Mouse (Mus musculus): ENCODE data around the gene Htra2. TPM values are rescaled to one million over a fixed set of nuclear protein-coding genes. Genes with fewer than 3 reads are reported as not detected.

Htra2 gene
- polyA plus RNA-seq, 1 experiment from 2014 or later = 63.2 TPM

DNA sequence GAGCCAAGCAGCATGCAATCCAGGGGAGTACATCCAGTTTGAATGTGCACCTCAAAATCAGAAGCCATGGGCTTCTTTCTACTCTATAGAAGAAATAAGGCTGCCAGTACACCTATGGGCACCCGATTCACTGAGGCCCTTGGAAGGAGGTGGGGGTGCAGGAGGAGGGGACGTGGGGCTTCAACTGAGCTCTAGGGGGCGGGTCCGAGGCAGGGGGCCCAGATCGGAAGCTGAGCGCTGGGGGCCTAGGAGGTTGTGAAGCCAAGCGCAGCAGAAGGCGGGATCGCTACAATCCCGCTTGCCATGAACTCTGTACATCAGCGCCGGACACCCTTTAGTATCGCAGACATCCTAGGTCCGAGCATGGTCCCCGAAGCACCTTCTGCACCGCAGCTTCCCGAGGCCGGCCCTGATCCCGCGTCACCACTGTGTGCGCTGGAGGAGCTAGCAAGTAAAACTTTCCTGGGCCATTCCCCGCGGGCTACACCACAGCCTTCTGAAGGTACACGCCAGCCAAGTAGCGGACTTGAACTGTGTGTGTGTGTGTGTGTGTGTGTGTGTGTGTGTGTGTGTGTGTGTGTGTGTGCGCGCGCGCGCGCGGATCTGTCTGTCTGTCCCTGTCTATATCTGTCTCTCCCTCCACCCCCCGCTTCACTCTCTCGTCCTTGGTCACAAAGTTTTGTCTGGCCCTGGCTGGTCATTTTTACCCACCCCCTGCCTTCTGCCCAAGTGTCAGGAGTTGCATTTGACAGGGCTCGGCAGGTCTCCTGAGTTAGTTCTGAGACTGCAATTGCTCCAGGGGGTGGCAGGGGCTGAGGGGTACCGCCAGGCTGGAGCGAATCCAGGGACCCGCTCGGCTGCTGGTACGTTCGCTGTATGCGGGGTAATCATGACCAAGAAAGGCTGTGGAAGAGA lies 31.3 kb upstream of the Htra2 start, which contains the start of gene Lbx2:
Gene Lbx2, plus strand, starts transcription at position 247 of the 915 bp plus-strand sequence.
- H3K27me3 ChIP-seq = peaks cover 93% of the 10 kb centered on the region
- H3K36me3 ChIP-seq = peaks cover 9% of the 10 kb centered on the region
- ATAC-seq (ENCODE audit: low FRiP score, low read depth) = no peak
- WGBS = 1% methylated on average over 35 of the region's 42 CpGs
- H3K4me3 ChIP-seq = peak within 1 kb of the TSS; percentile 17; the same call in 1 of the 2 replicates
- H3K4me2 ChIP-seq (replicated peaks) = 0 out of 2 replicates have a peak within 1 kb of the TSS, but pooled peaks have one; percentile 15
- 0 out of 2 replicates have a peak, but pooled peaks cover 9% of the 10 kb centered on the region for H3K4me1 ChIP-seq
- peak within 1 kb of the TSS; percentile 2; the same call in 1 of the 2 replicates for H3K9ac ChIP-seq (replicated peaks)
- no peaks in the 10 kb centered on the region for H3K9me3 ChIP-seq
- H3K27ac ChIP-seq (replicated peaks) = no peak within 1 kb of the TSS

DNA sequence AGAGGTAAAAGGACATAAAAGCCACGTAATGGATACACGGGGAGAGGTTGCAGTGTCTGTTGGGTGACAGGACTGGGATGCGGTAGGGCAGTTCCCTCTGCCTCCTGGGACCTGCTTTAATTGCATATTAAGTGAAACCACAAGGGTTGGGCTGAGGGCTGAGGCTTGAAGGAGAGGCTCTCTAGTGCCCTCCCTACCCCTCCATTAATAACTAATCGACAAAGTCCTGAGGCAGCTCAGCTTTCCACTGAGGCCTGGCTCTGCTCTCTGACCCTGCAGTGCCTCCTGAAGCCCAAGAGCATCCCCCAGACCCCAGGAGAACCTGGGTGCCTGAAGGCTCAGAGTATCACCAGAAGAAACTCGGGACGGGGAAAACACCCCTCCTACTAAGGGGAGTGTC lies 29.4 kb upstream of the Htra2 start:
- Histone ChIP-seq H3K4me2 (replicated peaks) (no peak overlapping the region), H3K4me1 (0 out of 2 replicates have a peak, but pooled peaks cover 9% of the 10 kb centered on the region), H3K4me3 (no peak overlapping the region), H3K9ac (replicated peaks) (no peak overlapping the region), H3K27ac (replicated peaks) (no peak overlapping the region), H3K27me3 (peaks cover 76% of the 10 kb centered on the region), H3K36me3 (peaks cover 24% of the 10 kb centered on the region), H3K9me3 (no peaks in the 10 kb centered on the region)
- 6% methylated on average over 6 of the region's 6 CpGs for WGBS
- no peak for ATAC-seq (ENCODE audit: low FRiP score, low read depth)

DNA sequence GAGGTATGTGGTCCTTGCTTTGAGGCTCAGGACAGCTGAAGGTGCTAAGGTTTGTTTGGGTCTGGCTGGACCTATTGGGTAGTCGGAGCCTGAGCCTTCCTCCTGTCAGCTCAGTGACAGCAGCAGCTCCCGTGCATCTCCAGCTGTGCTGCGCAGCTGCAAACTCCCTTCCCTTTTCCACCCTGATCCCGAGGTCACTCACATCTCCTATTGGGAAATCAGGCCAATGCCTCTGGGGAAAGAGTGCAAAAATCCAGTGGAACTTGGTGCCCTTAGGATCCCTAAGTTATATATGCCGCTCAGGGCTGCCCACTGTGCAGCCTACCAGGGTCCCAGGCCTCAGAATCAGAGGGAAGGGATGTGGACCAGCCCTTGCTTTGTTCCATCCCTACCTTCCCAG lies 28.4 kb upstream of the Htra2 start:
- peaks cover 68% of the 10 kb centered on the region for H3K27me3 ChIP-seq
- no peak for ATAC-seq (ENCODE audit: low FRiP score, low read depth)
- peaks cover 24% of the 10 kb centered on the region for H3K36me3 ChIP-seq
- no peaks in the 10 kb centered on the region for H3K9me3 ChIP-seq
- H3K27ac ChIP-seq (replicated peaks) = no peak overlapping the region
- H3K9ac ChIP-seq (replicated peaks) = no peak overlapping the region
- H3K4me3 ChIP-seq = no peak overlapping the region
- WGBS = 7% methylated on average over 5 of the region's 5 CpGs
- H3K4me2 ChIP-seq (replicated peaks) = no peak overlapping the region
- peaks cover 17% of the 10 kb centered on the region for H3K4me1 ChIP-seq

DNA sequence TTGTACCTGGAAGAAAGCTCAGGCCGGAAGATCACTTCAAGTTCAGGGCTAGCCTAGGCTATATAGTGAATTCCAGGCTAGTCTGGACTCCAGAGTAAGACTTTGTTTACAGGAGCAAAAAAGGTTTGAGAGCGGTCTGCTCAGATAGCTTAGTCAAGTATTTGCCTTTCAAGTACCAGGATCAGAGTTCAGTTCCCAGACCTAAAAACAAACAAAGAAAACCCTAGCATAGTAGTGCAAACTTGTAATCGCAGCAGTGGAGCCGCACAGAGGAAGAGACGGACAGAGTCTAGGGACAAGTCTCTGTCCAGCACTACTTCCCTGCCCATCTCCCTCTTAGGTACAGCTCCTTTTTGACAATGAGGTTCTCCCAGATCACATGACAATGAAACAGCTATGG lies 25.1 kb upstream of the Htra2 start:
- Histone ChIP-seq H3K9me3 (no peaks in the 10 kb centered on the region), H3K36me3 (peaks cover 24% of the 10 kb centered on the region), H3K4me2 (replicated peaks) (no peak overlapping the region), H3K9ac (replicated peaks) (no peak overlapping the region), H3K4me1 (peaks cover 17% of the 10 kb centered on the region), H3K4me3 (no peak overlapping the region), H3K27me3 (peaks cover 58% of the 10 kb centered on the region), H3K27ac (replicated peaks) (no peak overlapping the region)
- ATAC-seq (ENCODE audit: low FRiP score, low read depth) = no peak
- WGBS = 98% methylated on average over 5 of the region's 5 CpGs

DNA sequence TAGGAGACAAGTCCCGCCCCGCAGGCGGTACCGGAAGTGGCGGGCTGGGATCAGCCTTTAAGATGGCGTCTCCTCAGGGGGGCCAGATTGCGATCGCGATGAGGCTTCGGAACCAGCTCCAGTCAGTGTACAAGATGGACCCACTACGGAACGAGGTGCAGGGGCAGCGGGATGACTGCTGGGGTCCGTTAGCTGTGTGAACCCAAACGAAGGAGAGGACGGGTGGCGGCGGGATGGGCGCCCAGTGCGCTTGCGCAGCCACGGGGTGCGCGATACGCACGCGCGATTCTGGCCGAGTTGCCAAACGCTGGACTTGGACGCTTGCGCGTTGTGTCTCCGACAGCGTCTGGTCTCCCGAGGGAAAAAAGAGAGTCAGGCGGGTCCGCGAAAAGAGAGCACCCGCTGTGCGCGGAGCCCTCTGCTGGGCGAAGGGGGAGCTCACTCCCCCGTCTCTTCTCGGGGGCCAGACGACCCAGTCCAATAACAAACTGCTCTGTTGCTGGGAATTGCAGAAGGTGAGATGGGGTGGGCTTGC lies 23.3 kb upstream of the Htra2 start:
- Histone ChIP-seq H3K4me3 (peak overlapping the region; percentile 68), H3K36me3 (peaks cover 24% of the 10 kb centered on the region), H3K9ac (replicated peaks) (peak overlapping the region; percentile 70), H3K4me1 (peaks cover 15% of the 10 kb centered on the region), H3K9me3 (no peaks in the 10 kb centered on the region), H3K4me2 (replicated peaks) (peak overlapping the region; percentile 94), H3K27ac (replicated peaks) (peak overlapping the region; percentile 91), H3K27me3 (peaks cover 58% of the 10 kb centered on the region)
- peak; percentile 91 for ATAC-seq (ENCODE audit: low FRiP score, low read depth)
- WGBS = under 1% methylated on average over 46 of the region's 46 CpGs

DNA sequence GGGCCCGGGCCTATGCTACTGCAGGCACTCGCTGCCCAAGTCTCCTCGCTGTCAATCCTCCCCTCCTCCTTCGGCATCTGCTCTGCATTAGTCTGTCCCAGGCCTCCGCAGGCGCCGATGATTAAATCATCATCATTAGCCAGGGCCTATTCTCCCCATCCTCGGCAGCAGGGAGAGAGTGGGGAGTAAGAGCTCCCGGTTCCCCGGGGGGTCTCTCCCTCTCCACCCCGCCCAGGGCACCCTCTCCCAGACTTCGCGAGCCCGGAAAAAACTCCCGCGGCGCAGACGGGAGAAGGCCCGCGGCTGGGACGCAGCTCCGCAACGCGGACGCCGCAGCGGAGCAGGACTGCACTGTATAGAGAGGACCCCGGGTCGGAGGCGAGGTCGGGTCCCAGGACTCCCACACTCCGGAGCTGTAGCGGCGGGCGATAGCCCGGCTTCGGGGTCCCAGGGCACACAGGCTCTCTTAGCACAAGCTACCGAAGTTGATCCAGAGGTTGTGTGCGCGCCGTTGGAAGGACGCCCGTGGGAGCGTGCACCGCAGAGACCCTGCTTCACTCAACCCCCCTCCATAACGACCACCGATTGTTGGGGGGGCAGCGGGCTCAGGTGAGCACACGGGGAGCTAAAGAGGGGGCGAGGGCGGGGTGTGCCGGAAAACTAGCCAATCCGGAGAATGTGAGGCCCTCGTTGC lies 22.7 kb upstream of the Htra2 start, which contains the start of gene Pcgf1:
Gene Pcgf1, plus strand, starts transcription at position 240 of the 694 bp plus-strand sequence.
- Histone ChIP-seq H3K9ac (replicated peaks) (peak within 1 kb of the TSS; percentile 70), H3K4me2 (replicated peaks) (peak within 1 kb of the TSS; percentile 94), H3K9me3 (no peaks in the 10 kb centered on the region), H3K36me3 (peaks cover 24% of the 10 kb centered on the region), H3K27ac (replicated peaks) (peak within 1 kb of the TSS; percentile 91), H3K4me3 (peak within 1 kb of the TSS; percentile 68), H3K27me3 (peaks cover 58% of the 10 kb centered on the region), H3K4me1 (peaks cover 15% of the 10 kb centered on the region)
- WGBS = under 1% methylated on average over 53 of the region's 54 CpGs
- ATAC-seq (ENCODE audit: low FRiP score, low read depth) = peak; percentile 74

DNA sequence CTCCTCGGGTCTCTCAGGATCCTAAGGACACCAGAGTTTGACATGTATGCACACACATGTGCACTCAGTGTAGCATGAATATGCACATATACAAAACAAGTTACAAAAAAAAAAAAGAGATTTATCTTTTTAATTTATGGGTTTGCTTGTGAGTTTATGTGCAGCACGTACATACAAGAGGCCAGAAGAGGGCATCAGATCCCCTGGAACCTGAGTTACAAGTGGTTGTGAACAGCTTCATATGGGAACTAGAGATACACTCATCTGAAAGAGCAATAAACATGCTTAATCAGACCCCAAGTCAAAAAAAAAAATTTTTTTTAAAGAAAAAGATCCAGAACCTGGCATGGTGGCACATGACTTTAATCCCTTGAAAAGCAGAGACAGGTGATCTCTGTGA lies 19.9 kb upstream of the Htra2 start:
- peaks cover 29% of the 10 kb centered on the region for H3K4me1 ChIP-seq
- no peak for ATAC-seq (ENCODE audit: low FRiP score, low read depth)
- H3K9me3 ChIP-seq = no peaks in the 10 kb centered on the region
- no peak overlapping the region for H3K27ac ChIP-seq (replicated peaks)
- 17% methylated on average over 2 of the region's 2 CpGs for WGBS
- H3K36me3 ChIP-seq = peaks cover 2% of the 10 kb centered on the region; the same call in 1 of the 2 replicates
- peaks cover 75% of the 10 kb centered on the region for H3K27me3 ChIP-seq
- H3K9ac ChIP-seq (replicated peaks) = no peak overlapping the region
- H3K4me2 ChIP-seq (replicated peaks) = no peak overlapping the region
- H3K4me3 ChIP-seq = no peak overlapping the region

DNA sequence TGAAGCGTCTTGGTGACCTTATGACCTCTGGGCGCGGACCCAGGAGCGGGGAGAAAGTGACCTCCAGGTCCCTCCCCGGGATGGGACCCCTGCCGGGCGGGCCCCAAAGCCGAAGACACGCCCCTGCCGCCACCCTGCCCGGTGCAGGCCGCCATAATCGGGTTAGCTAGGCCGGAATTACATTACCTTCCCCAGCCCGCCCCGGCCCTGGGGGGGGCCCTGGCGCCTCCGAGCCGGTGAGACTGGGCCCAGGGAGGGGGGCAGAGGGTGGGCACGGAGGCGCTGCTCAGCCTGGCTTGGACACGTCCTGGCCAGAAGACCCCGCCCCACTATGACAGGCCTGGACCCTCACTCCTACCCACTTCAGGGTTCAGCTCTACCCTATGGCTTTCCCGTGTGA lies 16.1 kb upstream of the Htra2 start:
- WGBS = 2% methylated on average over 19 of the region's 24 CpGs
- Histone ChIP-seq H3K9ac (replicated peaks) (no peak overlapping the region), H3K4me1 (peaks cover 23% of the 10 kb centered on the region), H3K36me3 (no peaks in the 10 kb centered on the region), H3K4me2 (replicated peaks) (peak overlapping the region; percentile 23; the same call in 1 of the 2 replicates), H3K27ac (replicated peaks) (no peak overlapping the region), H3K27me3 (peaks cover 100% of the 10 kb centered on the region), H3K4me3 (0 out of 2 replicates have a peak overlapping the region, but pooled peaks have one; percentile 7), H3K9me3 (no peaks in the 10 kb centered on the region)
- ATAC-seq (ENCODE audit: low FRiP score, low read depth) = no peak

DNA sequence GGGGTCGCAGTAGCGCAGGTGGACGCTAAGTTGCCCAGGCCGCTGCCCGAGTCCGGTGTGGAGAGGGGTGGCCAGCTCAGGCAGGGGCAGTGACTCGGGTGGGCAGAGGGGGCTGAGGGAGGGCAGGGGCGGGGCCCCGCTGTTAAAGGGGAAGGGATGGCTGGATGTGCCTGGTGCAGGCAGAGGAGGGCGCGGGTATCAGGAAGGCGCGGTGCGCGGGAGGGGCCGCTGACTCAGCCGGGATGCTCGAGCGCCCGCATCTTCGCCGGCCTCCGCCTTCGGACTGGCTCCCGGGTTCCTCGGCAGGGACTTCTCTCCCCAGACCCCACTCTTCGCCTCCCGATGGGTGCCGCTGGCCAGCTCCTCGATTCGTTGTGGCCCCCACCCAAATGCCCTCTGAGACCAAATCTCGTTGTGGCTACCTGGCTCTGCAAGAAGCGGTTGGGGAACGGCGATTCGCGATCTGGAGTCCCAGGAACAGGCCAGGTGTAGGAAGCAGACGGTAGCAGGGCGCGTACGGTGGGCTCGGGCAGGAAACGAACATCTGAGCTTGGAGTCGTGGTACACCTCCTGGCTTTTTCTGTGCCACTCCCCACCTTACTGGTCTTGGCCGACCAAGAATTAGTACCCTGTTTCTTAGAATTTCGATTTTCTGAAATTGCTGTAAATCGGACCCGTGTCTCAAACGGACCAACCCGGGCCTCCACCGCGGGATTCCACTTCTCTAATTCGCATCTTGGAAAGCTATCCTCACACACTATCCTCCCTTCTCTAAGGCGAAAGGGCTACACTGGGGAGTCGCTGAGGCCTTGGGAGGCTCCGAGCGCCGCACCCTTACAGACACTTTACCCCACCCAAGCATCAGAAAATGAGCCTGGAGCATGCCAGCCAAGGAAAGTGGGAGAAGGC lies 15.5 kb upstream of the Htra2 start:
- peaks cover 100% of the 10 kb centered on the region for H3K27me3 ChIP-seq
- H3K4me2 ChIP-seq (replicated peaks) = peak overlapping the region; percentile 25; the same call in 1 of the 2 replicates
- ATAC-seq (ENCODE audit: low FRiP score, low read depth) = no peak
- no peaks in the 10 kb centered on the region for H3K9me3 ChIP-seq
- peaks cover 23% of the 10 kb centered on the region for H3K4me1 ChIP-seq
- H3K27ac ChIP-seq (replicated peaks) = no peak overlapping the region
- no peak overlapping the region for H3K9ac ChIP-seq (replicated peaks)
- H3K4me3 ChIP-seq = peak overlapping the region; percentile 24
- under 1% methylated on average over 51 of the region's 58 CpGs for WGBS
- H3K36me3 ChIP-seq = no peaks in the 10 kb centered on the region

DNA sequence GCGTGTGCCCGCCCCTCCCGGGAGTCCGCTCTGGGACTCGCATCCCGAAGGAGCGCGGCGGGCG lies 15.0 kb upstream of the Htra2 start, which contains the start of gene Tlx2:
Gene Tlx2, minus strand, starts transcription at position 47 of the 64 bp plus-strand sequence.
- Histone ChIP-seq H3K36me3 (no peaks in the 10 kb centered on the region), H3K9ac (replicated peaks) (no peak within 1 kb of the TSS), H3K27me3 (peaks cover 100% of the 10 kb centered on the region), H3K27ac (replicated peaks) (no peak within 1 kb of the TSS), H3K4me3 (peak within 1 kb of the TSS; percentile 24), H3K4me2 (replicated peaks) (peak within 1 kb of the TSS; percentile 25; the same call in 1 of the 2 replicates), H3K4me1 (peaks cover 23% of the 10 kb centered on the region), H3K9me3 (no peaks in the 10 kb centered on the region)
- 3% methylated on average over 10 of the region's 10 CpGs for WGBS
- no peak for ATAC-seq (ENCODE audit: low FRiP score, low read depth)

DNA sequence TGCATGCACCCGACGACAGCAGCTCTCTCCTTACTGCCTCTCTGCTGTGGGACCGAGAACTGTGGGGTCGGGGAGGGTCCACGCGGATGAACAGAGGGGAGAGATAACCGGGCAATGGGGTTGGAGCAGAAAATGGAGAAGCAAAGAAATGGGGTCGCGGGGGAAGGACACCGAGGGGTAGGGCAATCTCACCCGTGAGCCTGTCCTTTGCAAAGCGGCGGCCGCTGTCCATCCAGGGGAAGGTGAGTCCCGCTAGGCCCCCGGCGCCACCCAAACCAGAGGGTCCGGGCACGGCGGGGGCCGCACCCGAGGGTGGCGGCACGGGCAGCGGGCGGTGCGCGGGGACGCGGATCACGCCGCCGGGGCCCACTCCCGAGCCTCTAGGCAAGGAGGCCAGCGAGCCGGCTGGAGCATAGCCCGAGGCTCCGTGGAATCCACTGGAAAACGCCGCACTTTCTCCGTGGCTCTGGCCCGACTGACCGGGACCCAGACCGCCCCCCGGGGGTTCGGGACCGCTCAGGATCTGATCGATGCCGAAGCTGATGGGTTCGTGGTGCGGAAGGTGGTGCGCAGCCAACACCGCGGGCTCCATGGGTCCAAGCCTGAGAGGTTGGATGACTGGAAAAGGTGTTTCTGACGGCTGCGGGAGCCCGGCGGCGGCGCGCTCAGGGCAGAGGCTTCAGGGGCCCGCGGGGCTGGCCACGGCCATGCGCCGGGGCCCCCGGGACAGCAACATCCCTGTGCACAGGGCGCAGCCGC lies 14.6 kb upstream of the Htra2 start:
- Histone ChIP-seq H3K27ac (replicated peaks) (no peak overlapping the region), H3K9me3 (no peaks in the 10 kb centered on the region), H3K4me2 (replicated peaks) (peak overlapping the region; percentile 25; the same call in 1 of the 2 replicates), H3K4me1 (peaks cover 23% of the 10 kb centered on the region), H3K36me3 (no peaks in the 10 kb centered on the region), H3K4me3 (peak overlapping the region; percentile 24), H3K27me3 (peaks cover 100% of the 10 kb centered on the region), H3K9ac (replicated peaks) (no peak overlapping the region)
- 1% methylated on average over 66 of the region's 69 CpGs for WGBS
- ATAC-seq (ENCODE audit: low FRiP score, low read depth) = no peak
